Mouse (Mus musculus): ENCODE data around the gene Tob1.

DNA sequence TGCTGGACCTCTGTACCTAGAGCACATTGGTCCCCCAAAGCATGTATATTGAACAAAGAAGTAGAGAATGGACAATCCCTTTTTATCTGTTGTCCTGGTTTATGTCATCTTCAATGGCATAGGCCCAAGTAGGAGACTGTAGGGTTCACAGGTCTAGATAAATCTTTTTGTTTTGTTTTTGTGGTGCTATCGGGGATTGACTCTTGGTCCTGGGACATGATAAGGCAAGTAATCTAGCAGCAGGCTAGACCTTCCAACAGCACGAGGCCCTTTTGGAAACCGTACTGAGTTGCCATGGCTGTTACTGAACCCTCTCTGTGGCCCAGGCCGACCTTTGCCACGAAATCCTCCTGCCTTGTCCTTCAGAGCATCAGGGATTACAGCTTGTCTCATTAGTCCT, 28.1 kb upstream of the Tob1 start:
- no peak for TF ChIP-seq CTCF (IDR thresholded peaks at IDR 0.05; ENCODE audit: low read depth)
- TF ChIP-seq EP300 (optimal IDR thresholded peaks at IDR 0.05): no peak
